In the genomic region with DNA sequence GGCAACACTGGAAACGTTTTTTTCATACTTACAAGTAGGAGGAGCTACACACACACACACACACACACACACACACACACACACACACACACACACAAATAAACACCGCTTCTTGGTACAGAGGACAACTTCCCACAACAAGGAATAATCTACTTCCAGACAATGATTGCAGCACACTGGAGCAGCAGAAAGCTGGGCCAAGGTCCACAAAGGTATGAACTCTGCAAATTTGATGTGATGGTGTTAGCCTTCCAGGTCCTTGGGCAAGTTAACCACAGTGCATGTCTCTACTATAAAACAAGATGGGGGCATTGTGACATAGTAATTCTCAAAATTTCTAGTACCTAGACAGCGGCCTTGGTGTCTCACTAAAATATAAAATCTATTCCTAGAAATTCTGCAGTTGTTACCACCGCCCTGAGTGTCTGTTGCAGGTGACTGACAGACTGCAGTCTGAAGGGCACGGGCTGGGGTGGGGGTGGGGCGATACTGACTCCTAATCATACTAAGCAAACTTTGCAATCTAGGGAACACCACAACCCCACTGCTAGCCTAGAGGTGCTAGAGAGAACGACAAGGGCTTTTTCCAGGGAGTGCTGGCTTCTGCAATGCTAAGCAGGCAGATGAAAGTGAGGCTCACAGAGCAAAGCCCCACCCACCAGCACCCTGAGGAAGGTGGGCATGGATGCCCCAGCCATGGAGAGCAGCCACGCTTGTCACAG, we compare ENCODE assay signal across 10 mouse cellular contexts.
DNase-seq lines count a peak whose midpoint lies in the region; ATAC-seq and TF ChIP-seq lines count a peak whose summit lies in the region.
"Had no signal": no experiment of that assay in that cellular context is flagged by ENCODE, and none has a peak within 500 bp of the region (broad histone marks: within the 10 kb centered on the region; RNA-seq: fewer than 3 reads in every experiment).

No protein-coding gene starts in this region.

- H3K9me3 ChIP-seq in heart, embryonic 11.5 days (replicated peaks; ENCODE audit: control insufficient read depth, low read length): no peaks in the 10 kb centered on the region
- no peaks in the 10 kb centered on the region for H3K9me3 ChIP-seq in lung, embryonic 15.5 days
- no peaks in the 10 kb centered on the region for H3K9me3 ChIP-seq in stomach, embryonic 14.5 days (ENCODE audit: control insufficient read depth, low read depth, low read length)
- H3K9me3 ChIP-seq: embryonic facial prominence, embryonic 12.5 days had no signal

- H3K4me1 ChIP-seq in heart, embryonic 11.5 days (ENCODE audit: control insufficient read depth, insufficient read depth, low read length): peaks cover 59% of the 10 kb centered on the region
- H3K4me1 ChIP-seq in lung, embryonic 15.5 days: peaks cover 47% of the 10 kb centered on the region
- H3K4me1 ChIP-seq in lung, adult 2 months (ENCODE audit: control insufficient read depth, insufficient read depth, low read length): no peaks in the 10 kb centered on the region
- peaks cover 16% of the 10 kb centered on the region; the same call in 1 of the 2 replicates for H3K4me1 ChIP-seq in stomach, embryonic 14.5 days (ENCODE audit: control insufficient read depth, insufficient read depth, low read length)

- no peak for TF ChIP-seq POLR2A in lung, adult 2 months (IDR thresholded peaks at IDR 0.05; ENCODE audit: borderline replicate concordance, extremely low read depth, low read depth, low read length)

- peak overlapping the region; percentile 5; the same call in 1 of the 2 replicates for H3K4me2 ChIP-seq in heart, embryonic 11.5 days
- H3K4me2 ChIP-seq in lung, embryonic 15.5 days: peak overlapping the region; percentile 29; the same call in 1 of the 2 replicates
- H3K4me2 ChIP-seq in stomach, embryonic 14.5 days (replicated peaks; ENCODE audit: low read depth, low read length): no peak overlapping the region
- H3K4me2 ChIP-seq: embryonic facial prominence, embryonic 12.5 days; limb, embryonic 12.5 days had no signal

- no peaks in the 10 kb centered on the region for H3K36me3 ChIP-seq in heart, embryonic 11.5 days (ENCODE audit: control insufficient read depth, insufficient read depth, low read length)
- H3K36me3 ChIP-seq in lung, embryonic 15.5 days: no peaks in the 10 kb centered on the region
- H3K36me3 ChIP-seq in stomach, embryonic 14.5 days (ENCODE audit: control insufficient read depth, insufficient read depth, low read length): no peaks in the 10 kb centered on the region
- H3K36me3 ChIP-seq: embryonic facial prominence, embryonic 12.5 days; limb, embryonic 12.5 days had no signal

- TF ChIP-seq CTCF in lung, adult 2 months (IDR thresholded peaks at IDR 0.05; ENCODE audit: insufficient read depth, low read length): no peak

- 40% methylated on average over 8 of the region's 8 CpGs for WGBS in heart, embryonic 11.5 days (ENCODE audit: insufficient replicate concordance)
- 35% methylated on average over 8 of the region's 8 CpGs for WGBS in lung, embryonic 15.5 days
- 43% methylated on average over 8 of the region's 8 CpGs for WGBS in lung, adult 2 months
- WGBS in stomach, embryonic 14.5 days: 47% methylated on average over 8 of the region's 8 CpGs

- H3K27me3 ChIP-seq in heart, embryonic 11.5 days (ENCODE audit: control insufficient read depth, insufficient read depth, low read length): no peaks in the 10 kb centered on the region
- no peaks in the 10 kb centered on the region for H3K27me3 ChIP-seq in lung, embryonic 15.5 days
- no peaks in the 10 kb centered on the region for H3K27me3 ChIP-seq in stomach, embryonic 14.5 days (ENCODE audit: control insufficient read depth, insufficient read depth, low read length)
- H3K27me3 ChIP-seq: embryonic facial prominence, embryonic 12.5 days; limb, embryonic 12.5 days had no signal

- DNase-seq in heart, adult 8-10 months (ENCODE audit: low spot score): no peak
- no peak for DNase-seq in lung, adult 2 months
- DNase-seq in liver: peak; percentile 43
- no peak for DNase-seq in cerebellum, postnatal 36 days
- no peak for DNase-seq in layer of hippocampus, postnatal 14 days (ENCODE audit: low spot score in 2 of 2)

- H3K4me3 ChIP-seq in heart, embryonic 11.5 days (ENCODE audit: low read depth, low read length): no peak overlapping the region
- no peak overlapping the region for H3K4me3 ChIP-seq in lung, embryonic 15.5 days
- no peak overlapping the region for H3K4me3 ChIP-seq in lung, adult 2 months (replicated peaks; ENCODE audit: extremely low read depth, low read depth, low read length)
- H3K4me3 ChIP-seq in stomach, embryonic 14.5 days (ENCODE audit: low read depth, low read length): no peak overlapping the region
- H3K4me3 ChIP-seq: embryonic facial prominence, embryonic 12.5 days; limb, embryonic 12.5 days had no signal

- no peak overlapping the region for H3K9ac ChIP-seq in heart, embryonic 11.5 days (ENCODE audit: low read depth, low read length)
- no peak overlapping the region for H3K9ac ChIP-seq in lung, embryonic 15.5 days
- no peak overlapping the region for H3K9ac ChIP-seq in stomach, embryonic 14.5 days (replicated peaks; ENCODE audit: low read depth, low read length)
- H3K9ac ChIP-seq: embryonic facial prominence, embryonic 12.5 days; limb, embryonic 12.5 days had no signal

- no peak for ATAC-seq in heart, embryonic 11.5 days (replicated peaks; ENCODE audit: insufficient number of reproducible peaks, low FRiP score, low TSS enrichment)
- peak; percentile 21 for ATAC-seq in lung, embryonic 15.5 days (ENCODE audit: borderline replicate concordance, extremely low read depth, low FRiP score, low TSS enrichment)
- peak; percentile 84 for ATAC-seq in stomach, embryonic 14.5 days (ENCODE audit: insufficient number of reproducible peaks, insufficient read depth, low FRiP score, low read depth)

- no peak overlapping the region for H3K27ac ChIP-seq in heart, embryonic 11.5 days (ENCODE audit: low read depth, low read length)
- H3K27ac ChIP-seq in lung, embryonic 15.5 days: peak overlapping the region; percentile 56
- H3K27ac ChIP-seq in stomach, embryonic 14.5 days (ENCODE audit: low read length): 0 out of 2 replicates have a peak overlapping the region, but pooled peaks have one; percentile 6
- H3K27ac ChIP-seq: embryonic facial prominence, embryonic 12.5 days; limb, embryonic 12.5 days had no signal
